Mouse (Mus musculus) liver, embryonic 14.5 days (tissue): ENCODE data around the gene Gabrr2. TPM values are rescaled to one million over a fixed set of nuclear protein-coding genes. Genes with fewer than 3 reads are reported as not detected.
A peak's percentile ranks its signal among the peaks of the same experiment; 100 is the strongest.

Experiments
- ATAC-seq: fragments of 200-750 bp; cut with Nextera tagmentation; 2 replicates; pipeline ENCODE4 v1.8.0; 2017; ENCODE audit warnings: moderate number of reproducible peaks, mild to moderate bottlenecking, moderate library complexity; ENCODE audit not compliant: insufficient read depth
- DNase-seq, 3 experiments: peaks; one replicate each; pipeline ENCODE4 v3.0.0-alpha.2; 2012 to 2013; ENCODE audit warnings: low read depth in 3 of 3, low spot score in 3 of 3
- H3K27ac ChIP-seq: fragments of 300-500 bp; sonication (generic); 2 replicates; pipeline ENCODE4 v1.5.1; 2014; ENCODE audit warnings: moderate library complexity, mild to moderate bottlenecking, control low read depth, inconsistent platforms
- H3K27me3 ChIP-seq: fragments of 300-500 bp; sonication (generic); 2 replicates; pipeline ENCODE4 v1.6.1; 2014; ENCODE audit warnings: mild to moderate bottlenecking, low read length, moderate library complexity; ENCODE audit not compliant: control insufficient read depth, insufficient read depth
- H3K36me3 ChIP-seq: fragments of 300-500 bp; sonication (generic); replicated peaks from 2 replicates; pipeline ENCODE4 v1.6.1; 2014; ENCODE audit warnings: low read depth; ENCODE audit not compliant: control insufficient read depth, insufficient read depth
- H3K4me1 ChIP-seq, 2 experiments: fragments of 200-500 bp in 1 of 2; fragments of 300-500 bp in 1 of 2; sonication (generic) in 1 of 2; replicated peaks; 2 replicates each; pipeline ENCODE4 v1.6.1; 2012 to 2014; ENCODE audit warnings: antibody characterized with exemption in 1 of 2, inconsistent platforms in 1 of 2, low read length in 1 of 2; ENCODE audit not compliant: control insufficient read depth in 2 of 2, insufficient read depth in 2 of 2
- H3K4me2 ChIP-seq: fragments of 300-500 bp; sonication (generic); 2 replicates; pipeline ENCODE4 v1.6.1; 2014; ENCODE audit warnings: low read depth, mild to moderate bottlenecking, control low read depth, moderate library complexity
- H3K4me3 ChIP-seq, 2 experiments: fragments of 200-500 bp in 1 of 2; fragments of 300-500 bp in 1 of 2; sonication (generic) in 1 of 2; 2 replicates each; pipeline ENCODE4 v1.5.1; 2012 to 2014; ENCODE audit warnings: low read depth in 2 of 2, low read length in 2 of 2, mild to moderate bottlenecking in 2 of 2, control low read depth in 1 of 2, inconsistent platforms in 1 of 2, moderate library complexity in 1 of 2; ENCODE audit not compliant: insufficient read depth in 1 of 2
- H3K9ac ChIP-seq: fragments of 300-500 bp; sonication (generic); replicated peaks from 2 replicates; pipeline ENCODE4 v1.6.1; 2014; ENCODE audit warnings: mild to moderate bottlenecking, control low read depth, moderate library complexity
- H3K9me3 ChIP-seq: fragments of 300-500 bp; sonication (generic); 2 replicates; pipeline ENCODE4 v1.6.1; 2016; ENCODE audit warnings: low read length, mixed read lengths; ENCODE audit not compliant: control insufficient read depth
- CTCF ChIP-seq: IDR thresholded peaks from 2 replicates; pipeline ENCODE4 v1.5.1; 2016; ENCODE audit warnings: antibody characterized with exemption, low read depth, control low read depth
- EP300 ChIP-seq: IDR thresholded peaks from 2 replicates; pipeline ENCODE4 v1.6.1; 2016; ENCODE audit warnings: antibody characterized with exemption, low read depth
- WGBS: fragments of 180-500 bp; shearing (Covaris S2); extraction: QIAGEN DNeasy Blood & Tissue Kit; methylation state at CpG from one replicate; pipeline ENCODE4 v1.1.7; 2014; ENCODE audit not compliant: insufficient replicate concordance; 5-methylcytosine and 5-hydroxymethylcytosine counted together
- polyA plus RNA-seq, 2 experiments: library from polyadenylated mRNA; depleted of rRNA in 1 of 2; stranded (reverse) in 1 of 2; unstranded in 1 of 2; fragments of >200 nt; fragmentation: Nextera tagmentation in 1 of 2; extraction: Ambion mirVana in 1 of 2; gene quantifications; 2 replicates each; pipeline versions ENCODE4 v1.2.1 to v1.2.3; 2012 to 2014

The Gabrr2 gene
- polyA plus RNA-seq (2012; rRNA removed) = 0.05 and 0.06 TPM in 2 replicates
- not detected in 2 replicates for polyA plus RNA-seq (2014; fragmentation: Nextera tagmentation; extraction: Ambion mirVana)

DNA sequence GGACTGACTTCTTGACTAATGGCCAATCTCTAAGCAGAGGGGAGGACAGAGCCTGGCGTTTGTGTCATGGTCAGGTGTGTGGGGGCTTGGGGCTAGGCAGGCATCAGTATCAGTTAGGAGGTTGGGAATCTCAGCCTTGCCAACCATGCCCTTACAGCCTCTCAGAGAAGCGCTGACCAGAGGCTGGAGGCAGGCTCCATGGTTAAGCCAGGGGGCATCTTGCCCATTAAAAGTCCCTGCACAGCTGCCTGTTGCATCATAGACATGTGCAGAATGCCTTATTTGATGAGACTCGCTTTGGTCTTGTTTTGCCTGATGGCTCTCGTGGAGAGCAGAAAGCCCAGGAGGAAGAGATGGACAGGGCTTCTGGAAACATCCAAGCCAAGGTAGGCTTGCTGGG lies at the start of gene Gabrr2:
Gabrr2 (plus strand) TSS at position 19 of the 400 bp plus-strand sequence.
- DNase-seq (no peak), ATAC-seq (no peak)
- no peak within 1 kb of the TSS for H3K27ac ChIP-seq
- H3K27me3 ChIP-seq = no peaks in the 10 kb centered on the region
- no peaks in the 10 kb centered on the region for H3K36me3 ChIP-seq
- H3K9ac ChIP-seq = no peak within 1 kb of the TSS
- H3K4me3 ChIP-seq = no peak within 1 kb of the TSS
- no peak for TF ChIP-seq EP300
- no peak for TF ChIP-seq CTCF
- H3K4me1 ChIP-seq = no peaks in the 10 kb centered on the region
- H3K4me2 ChIP-seq = no peak within 1 kb of the TSS
- no peaks in the 10 kb centered on the region for H3K9me3 ChIP-seq
- 53% methylated on average over 4 of the region's 4 CpGs for WGBS

DNA sequence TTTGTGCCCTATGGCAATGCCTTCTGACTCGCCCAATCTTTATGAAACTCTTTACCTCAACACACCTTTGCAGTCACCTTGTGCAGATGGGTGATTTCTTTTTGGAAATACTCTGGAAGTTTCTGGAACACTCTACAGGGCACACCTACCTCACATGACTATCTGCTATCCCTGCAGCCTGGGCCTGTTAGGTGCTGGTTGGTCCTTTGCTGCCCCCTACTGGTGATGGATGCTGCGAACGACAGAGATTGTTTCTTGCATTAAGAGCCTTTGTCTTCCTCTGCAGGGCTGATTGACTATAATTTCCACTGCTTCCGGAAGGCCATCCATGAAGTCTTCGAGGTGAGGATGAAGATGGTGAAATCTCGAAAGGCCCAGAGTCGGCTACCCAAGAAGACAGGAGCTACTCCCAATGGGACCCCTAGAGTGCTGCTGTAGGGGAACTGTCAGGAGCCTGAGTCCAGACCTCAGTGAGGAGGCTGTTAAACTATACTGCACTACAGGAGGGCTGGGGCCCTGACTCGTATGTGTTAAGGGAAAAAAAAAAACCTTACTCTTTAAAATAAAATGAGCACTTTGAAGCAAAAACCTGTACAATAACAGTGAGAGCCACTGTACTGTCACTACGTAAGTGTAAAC lies 44.3 kb upstream of the Gabrr2 start:
- TF ChIP-seq CTCF (peak; percentile 99), EP300 (no peak)
- ATAC-seq (peak; percentile 63; the same call in 1 of the 2 replicates), DNase-seq (peak; percentile 70 to 76 (median 76))
- WGBS = 28% methylated on average over 9 of the region's 9 CpGs
- no peak overlapping the region for H3K4me3 ChIP-seq
- H3K36me3 ChIP-seq = no peaks in the 10 kb centered on the region
- H3K27me3 ChIP-seq = no peaks in the 10 kb centered on the region; the same call in 1 of the 2 replicates
- H3K4me1 ChIP-seq = no peaks in the 10 kb centered on the region
- H3K9me3 ChIP-seq = no peaks in the 10 kb centered on the region
- H3K9ac ChIP-seq = no peak overlapping the region
- H3K4me2 ChIP-seq = no peak overlapping the region
- no peak overlapping the region for H3K27ac ChIP-seq

DNA sequence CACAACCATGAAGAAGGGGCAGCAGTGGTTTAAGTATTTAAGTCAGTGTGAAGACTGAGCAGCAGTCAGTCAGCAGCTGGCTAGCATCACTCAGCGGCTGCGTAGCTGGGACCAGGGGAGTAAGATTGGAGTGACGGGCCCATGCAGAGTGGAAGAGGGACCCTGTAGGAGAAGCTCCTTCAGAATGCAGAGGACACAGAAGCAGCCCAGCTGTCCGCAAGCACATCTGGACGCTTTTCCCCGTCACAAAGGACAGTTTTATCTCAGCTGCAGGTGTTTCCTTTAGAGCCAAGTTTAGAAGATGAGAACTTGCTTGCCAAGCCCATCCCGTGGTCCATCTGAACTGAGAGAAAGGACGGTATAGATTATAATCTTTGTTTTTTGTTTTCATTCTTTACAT lies 38.4 kb upstream of the Gabrr2 start:
- Histone ChIP-seq H3K36me3 (no peaks in the 10 kb centered on the region), H3K9ac (no peak overlapping the region), H3K27me3 (no peaks in the 10 kb centered on the region; the same call in 1 of the 2 replicates), H3K27ac (no peak overlapping the region), H3K4me1 (no peaks in the 10 kb centered on the region; a peak in 1 of 4 replicates), H3K4me3 (no peak overlapping the region), H3K4me2 (no peak overlapping the region), H3K9me3 (no peaks in the 10 kb centered on the region)
- 48% methylated on average over 8 of the region's 8 CpGs for WGBS
- ATAC-seq = no peak
- DNase-seq = no peak
- no peak for TF ChIP-seq CTCF
- no peak for TF ChIP-seq EP300

DNA sequence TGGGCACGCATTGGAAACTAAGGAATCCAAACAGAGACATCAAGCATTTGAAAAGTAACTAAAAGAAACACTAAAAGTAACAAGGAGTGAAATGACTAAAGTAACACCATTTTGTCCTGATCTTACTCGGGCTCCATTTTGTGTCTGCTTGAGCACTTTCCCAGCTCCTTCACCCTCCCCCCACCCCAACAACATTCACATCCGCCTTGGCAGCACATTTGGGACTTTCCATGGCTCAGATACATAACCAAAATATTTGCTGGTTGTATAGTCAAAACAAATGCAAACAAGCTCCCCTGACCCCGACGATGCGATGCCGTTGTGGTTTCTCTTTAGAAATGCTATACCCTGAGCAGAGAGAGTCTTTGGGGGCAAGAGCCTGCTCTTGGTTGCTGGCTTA lies 33.7 kb upstream of the Gabrr2 start:
- peaks cover 4 to 8% of the 10 kb centered on the region in 2 experiments for H3K4me1 ChIP-seq
- WGBS = 78% methylated on average over 7 of the region's 7 CpGs
- no peaks in the 10 kb centered on the region for H3K36me3 ChIP-seq
- no peak overlapping the region for H3K9ac ChIP-seq
- TF ChIP-seq CTCF (no peak), EP300 (no peak)
- no peak overlapping the region for H3K27ac ChIP-seq
- H3K9me3 ChIP-seq = no peaks in the 10 kb centered on the region
- H3K27me3 ChIP-seq = peaks cover 4% of the 10 kb centered on the region
- no peak overlapping the region for H3K4me3 ChIP-seq
- H3K4me2 ChIP-seq = no peak overlapping the region
- no peak for DNase-seq
- no peak for ATAC-seq

DNA sequence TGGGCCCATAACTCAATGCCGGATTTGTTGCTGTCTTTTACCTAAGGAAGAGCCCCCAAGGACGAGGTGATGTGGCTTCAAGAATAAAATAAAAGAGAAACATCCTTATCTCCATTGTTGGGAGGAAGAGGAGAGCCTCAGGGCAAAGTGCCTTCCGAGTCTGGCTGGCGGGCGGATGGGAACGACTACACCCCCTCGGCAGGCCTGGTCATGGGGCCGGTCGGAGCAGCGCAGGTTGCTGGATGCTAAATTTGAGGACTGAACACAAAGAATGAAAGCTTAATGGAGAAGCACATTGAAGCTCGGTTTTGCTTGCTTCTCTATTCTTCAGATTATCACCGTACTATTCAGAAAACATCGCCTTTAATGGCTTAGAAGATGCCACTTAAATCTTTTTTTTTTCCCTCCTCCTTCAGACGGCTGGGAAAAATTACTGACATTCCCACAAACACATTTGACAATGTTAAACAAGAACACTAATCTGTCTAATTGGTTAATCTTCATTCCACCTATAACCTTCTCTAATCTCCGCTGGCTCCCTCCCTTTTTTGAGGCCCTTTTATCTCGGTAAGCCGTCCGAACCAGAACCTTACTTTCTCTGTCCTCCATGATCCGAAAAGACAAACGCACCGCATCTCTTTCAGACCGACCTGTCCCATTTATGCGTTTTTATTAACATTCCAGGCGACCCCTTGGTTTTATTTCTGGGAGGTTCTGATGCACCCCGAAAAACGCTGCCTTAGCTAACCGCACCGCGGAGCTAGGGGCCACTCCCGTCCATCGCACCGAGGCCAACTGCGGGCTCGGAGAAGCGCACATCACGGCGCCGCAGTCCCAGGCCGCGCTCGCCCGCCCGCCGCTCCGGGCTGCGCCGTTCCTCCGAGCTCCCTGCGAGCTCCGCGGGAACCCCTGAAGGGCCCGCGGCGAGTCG lies 32.3 kb upstream of the Gabrr2 start:
- H3K9me3 ChIP-seq = no peaks in the 10 kb centered on the region

More for the DNA sequence above, 32.3 kb upstream of the Gabrr2 start:
- Histone ChIP-seq H3K4me1 (peaks cover 4 to 8% of the 10 kb centered on the region in 2 experiments), H3K9ac (peak overlapping the region; percentile 97), H3K36me3 (no peaks in the 10 kb centered on the region), H3K27me3 (peaks cover 4% of the 10 kb centered on the region), H3K4me3 (peak overlapping the region; percentile 93), H3K4me2 (peak overlapping the region; percentile 96), H3K27ac (peak overlapping the region; percentile 82)
- DNase-seq (peak in 2 of 3 experiments; percentile 27 to 33), ATAC-seq (peak; percentile 70)
- TF ChIP-seq CTCF = 0 out of 2 replicates have a peak, but pooled peaks have one; percentile 11
- no peak for TF ChIP-seq EP300
- WGBS = 5% methylated on average over 55 of the region's 55 CpGs
